Mouse (Mus musculus): ENCODE measurements around the gene Gfi1. TPM values are rescaled to one million over a fixed set of nuclear protein-coding genes. Genes with fewer than 3 reads are reported as not detected.

Gene Gfi1
- polyA plus RNA-seq (2014; fragmentation: Illumina TruSeq; extraction: RNeasy Lipid Tissue Mini Kit (QIAGEN cat#74804)): 0.29 TPM

DNA sequence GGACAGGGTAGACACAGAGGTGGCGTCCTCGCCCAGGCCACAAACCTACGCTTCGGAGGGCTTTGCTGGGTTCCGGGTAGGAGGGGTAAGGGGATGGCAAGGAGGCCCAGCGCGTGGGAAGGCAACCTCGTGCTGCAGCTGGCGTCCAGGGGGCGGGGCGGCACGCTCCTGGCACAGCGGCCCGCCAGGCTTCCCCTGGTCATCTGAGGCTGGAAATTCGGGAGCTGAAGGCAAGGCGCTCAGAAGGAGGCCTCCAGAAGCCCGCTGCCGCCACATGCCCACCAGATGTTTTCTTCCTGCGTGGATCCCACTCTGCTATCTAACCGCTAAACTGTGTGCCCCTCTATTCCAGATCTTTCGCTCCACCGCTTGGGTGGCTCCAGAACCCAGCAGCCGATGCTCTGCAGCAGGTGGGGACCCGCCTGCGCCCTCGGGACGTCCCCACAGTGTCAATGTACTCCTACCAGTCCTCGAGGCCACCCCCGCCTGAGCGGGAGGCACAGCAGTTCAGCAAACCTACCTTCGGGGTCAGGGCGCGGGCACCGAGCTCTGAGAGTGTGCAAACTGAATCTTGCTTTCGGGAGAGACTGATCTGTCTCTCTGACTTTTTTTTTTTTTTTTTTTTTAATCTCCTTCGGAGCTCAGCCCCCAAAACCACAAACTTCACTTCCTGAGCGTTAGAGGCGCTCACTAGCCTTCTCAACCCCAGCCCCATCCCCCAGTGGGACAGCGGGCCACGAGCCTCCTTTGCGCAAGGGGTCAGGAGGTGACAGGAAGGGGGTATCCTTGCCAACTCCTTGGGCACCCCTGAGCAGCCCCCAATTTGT is at the start of gene Gfi1:
Gene Gfi1, minus strand, starts transcription at position 602 of the 827 bp plus-strand sequence.

Other genes starting within 250 kb of the Gfi1 start
- not detected for gene Gm42669, start 218.4 kb downstream of the Gfi1 start, polyA plus RNA-seq (2014; fragmentation: Illumina TruSeq; extraction: RNeasy Lipid Tissue Mini Kit (QIAGEN cat#74804))
- 1.3 TPM for gene 1700028K03Rik, start 191.3 kb downstream of the Gfi1 start, polyA plus RNA-seq (2014; fragmentation: Illumina TruSeq; extraction: RNeasy Lipid Tissue Mini Kit (QIAGEN cat#74804))
- 36.6 TPM for gene Rpap2, start 128.7 kb downstream of the Gfi1 start, polyA plus RNA-seq (2014; fragmentation: Illumina TruSeq; extraction: RNeasy Lipid Tissue Mini Kit (QIAGEN cat#74804))
- gene Glmn, start 128.1 kb downstream of the Gfi1 start, polyA plus RNA-seq (2014; fragmentation: Illumina TruSeq; extraction: RNeasy Lipid Tissue Mini Kit (QIAGEN cat#74804)): 65.1 TPM
- gene Ube2d2b, start 104.1 kb upstream of the Gfi1 start, polyA plus RNA-seq (2014; fragmentation: Illumina TruSeq; extraction: RNeasy Lipid Tissue Mini Kit (QIAGEN cat#74804)): 0.46 TPM
- gene Evi5, start 149.1 kb upstream of the Gfi1 start, polyA plus RNA-seq (2014; fragmentation: Illumina TruSeq; extraction: RNeasy Lipid Tissue Mini Kit (QIAGEN cat#74804)): 223 TPM
- gene Rpl5, start 174.5 kb upstream of the Gfi1 start, polyA plus RNA-seq (2014; fragmentation: Illumina TruSeq; extraction: RNeasy Lipid Tissue Mini Kit (QIAGEN cat#74804)): 1,557 TPM